Mouse (Mus musculus) hematopoietic stem cell, adult 5-6 weeks (primary cell): ENCODE measurements around the gene Etfdh. TPM values are rescaled to one million over a fixed set of nuclear protein-coding genes. Genes with fewer than 3 reads are reported as not detected.

ENCODE experiments used
- ATAC-seq, 2 experiments: fragments of 125-278 bp in 1 of 2; replicated peaks in 1 of 2; 2 replicates each; pipeline ENCODE4 v1.8.0; 2016 to 2017; ENCODE audit warnings: inconsistent platforms in 2 of 2, mild to moderate bottlenecking in 2 of 2, moderate number of reproducible peaks in 2 of 2, low read depth in 1 of 2, moderate TSS enrichment in 1 of 2; ENCODE audit not compliant: low FRiP score in 2 of 2, poor library complexity in 2 of 2, severe bottlenecking in 2 of 2, insufficient read depth in 1 of 2, low TSS enrichment in 1 of 2
- total RNA-seq: library from RNA; stranded (forward); fragments of 172-1452, 232-1000 nt; gene quantifications from 2 replicates; pipeline ENCODE4 v1.2.3, GENCODE M21; 2017

Gene Etfdh
- total RNA-seq: 60.4 and 71.4 TPM in 2 replicates

DNA sequence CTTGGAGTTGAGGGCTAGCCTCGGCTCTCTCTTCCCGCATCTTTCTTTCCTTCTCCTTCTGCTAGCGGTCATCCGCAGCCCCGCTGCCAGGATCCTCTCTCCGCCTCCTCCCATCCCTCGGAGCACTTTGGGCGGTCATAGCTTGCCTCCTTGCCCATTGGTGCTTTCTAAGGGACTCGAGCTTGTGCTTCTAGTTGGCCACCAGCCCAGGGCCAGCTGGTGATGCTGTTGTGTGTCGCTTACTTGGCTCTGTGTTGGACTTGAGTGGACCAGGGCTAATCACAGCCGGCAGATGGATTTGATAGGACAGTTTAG is at the start of gene Etfdh:
Gene Etfdh, minus strand, starts transcription at position 85 of the 315 bp plus-strand sequence.
- peak; percentile 1 to 30; a peak in 3 of 4 replicates for ATAC-seq

DNA sequence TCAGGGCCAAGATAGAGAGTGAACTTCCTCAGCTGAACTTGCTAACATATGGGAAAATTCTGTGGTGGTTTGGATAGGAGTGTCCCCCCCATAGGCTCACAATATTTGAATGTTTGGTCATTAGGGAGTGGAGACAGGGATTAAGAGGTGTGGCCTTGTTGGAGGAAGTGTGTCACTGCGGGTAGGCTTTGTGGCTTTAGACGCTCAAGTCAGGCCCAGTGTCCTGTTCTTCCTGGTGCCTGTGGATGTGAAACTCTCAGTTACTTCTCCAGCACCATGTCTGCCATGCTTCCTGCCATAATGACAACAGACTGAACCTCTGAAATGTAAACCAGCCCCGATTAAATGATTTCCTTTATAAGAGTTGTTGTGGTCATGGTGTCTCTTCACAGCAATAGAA is 47.1 kb upstream of the Etfdh start:
- no peak for ATAC-seq

GRCm38 (mm10) chr3:79674641-79675040 is 45.3 kb upstream of the Etfdh start:
- ATAC-seq: no peak

DNA sequence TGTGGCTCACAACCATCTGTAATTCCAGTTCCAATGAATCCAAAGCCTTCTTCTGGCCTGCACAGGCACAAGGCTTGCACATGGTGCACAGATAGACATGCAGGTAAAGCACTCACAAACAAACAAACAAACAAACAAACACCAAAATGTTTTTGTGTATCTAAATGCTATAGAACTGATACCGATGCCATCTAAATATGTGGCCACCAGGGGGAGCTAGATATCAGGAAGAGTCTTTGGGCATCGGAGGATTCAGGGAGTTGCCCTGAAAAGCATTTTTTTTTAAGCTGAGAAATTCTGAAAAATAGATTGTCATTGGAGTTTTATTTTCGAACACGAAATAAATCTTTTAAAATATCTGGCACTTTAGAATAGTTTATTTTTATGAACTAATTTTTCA is 43.8 kb upstream of the Etfdh start:
- ATAC-seq: no peak

DNA sequence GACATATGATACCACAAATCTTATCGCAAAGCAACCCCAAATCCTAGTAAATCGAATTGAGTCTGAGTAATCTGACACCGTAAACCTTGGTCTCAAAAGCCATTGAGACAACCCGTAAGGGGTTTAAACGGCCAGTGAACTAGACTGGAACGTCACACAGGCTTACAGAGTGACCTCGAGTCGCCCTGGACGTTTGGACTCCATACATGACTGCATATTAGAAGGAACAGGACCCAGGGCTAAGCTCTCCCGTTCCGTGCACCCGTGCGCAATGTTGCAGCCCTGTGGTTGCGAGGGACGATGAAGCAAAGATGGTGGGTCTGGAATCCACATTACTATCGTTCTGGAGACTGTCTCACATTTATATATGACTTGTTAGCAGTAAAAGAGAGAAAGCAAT is 42.9 kb upstream of the Etfdh start:
- no peak for ATAC-seq

DNA sequence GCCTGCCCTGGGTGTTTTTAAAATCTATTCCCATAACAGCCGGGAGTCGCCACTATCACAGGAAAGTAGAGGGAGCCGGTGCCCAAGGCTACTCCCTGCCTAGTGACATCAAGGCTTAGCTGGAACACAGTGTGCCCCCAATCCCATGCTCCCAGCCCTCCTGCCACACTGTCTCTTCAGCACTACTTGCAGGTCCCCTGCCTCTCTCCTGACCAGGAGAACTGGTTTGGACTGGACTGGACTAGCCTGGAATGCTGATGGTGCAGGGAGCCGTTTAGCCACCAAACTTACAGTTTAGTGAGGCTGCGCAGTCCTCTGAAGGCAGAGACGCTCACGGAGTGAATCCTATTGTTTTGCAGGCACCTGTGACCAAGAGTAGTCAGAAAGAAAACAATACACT is 41.3 kb upstream of the Etfdh start:
- ATAC-seq: no peak

- peak; percentile 49 to 82 for ATAC-seq
Measured at GRCm38 (mm10) chr3:79664787-79665408, 35.6 kb upstream of the Etfdh start.

DNA sequence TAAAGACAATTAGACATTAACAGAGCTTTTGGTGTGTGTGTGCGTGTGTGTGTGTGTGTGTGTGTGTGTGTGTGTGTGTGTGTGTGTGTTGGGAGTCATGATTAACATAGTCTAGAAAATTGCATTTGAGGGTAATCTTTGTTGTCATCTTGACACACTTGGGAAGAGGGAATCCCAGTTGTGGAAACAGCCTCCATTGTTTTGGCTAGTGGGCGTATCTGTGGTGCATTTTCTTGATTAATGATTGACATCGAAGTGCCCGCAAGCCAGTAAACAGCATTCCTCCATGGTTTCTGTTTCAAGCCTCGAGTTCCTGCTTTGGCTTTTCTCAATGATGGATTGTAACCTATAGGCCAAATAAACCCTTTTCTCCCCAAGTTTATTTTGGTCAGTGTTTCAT is 27.4 kb upstream of the Etfdh start:
- ATAC-seq: no peak

- no peak for ATAC-seq
Measured at GRCm38 (mm10) chr3:79652129-79652528, 22.8 kb upstream of the Etfdh start.

- peak; percentile 96 to 97 for ATAC-seq
Measured at GRCm38 (mm10) chr3:79628561-79629415, 512 bp downstream of the Etfdh start, which contains the start of gene 4930579G24Rik. TSS of gene 4930579G24Rik (plus strand) at chr3:79629079.

- peak in 1 of 2 experiments; percentile 11; a peak in 2 of 4 replicates for ATAC-seq
Measured at GRCm38 (mm10) chr3:79628182-79628560, 1.1 kb downstream of the Etfdh start.

GRCm38 (mm10) chr3:79627484-79628181 is 1.7 kb downstream of the Etfdh start:
- no peak for ATAC-seq

- ATAC-seq: no peak
Measured at GRCm38 (mm10) chr3:79609886-79610285, 19.4 kb downstream of the Etfdh start.

DNA sequence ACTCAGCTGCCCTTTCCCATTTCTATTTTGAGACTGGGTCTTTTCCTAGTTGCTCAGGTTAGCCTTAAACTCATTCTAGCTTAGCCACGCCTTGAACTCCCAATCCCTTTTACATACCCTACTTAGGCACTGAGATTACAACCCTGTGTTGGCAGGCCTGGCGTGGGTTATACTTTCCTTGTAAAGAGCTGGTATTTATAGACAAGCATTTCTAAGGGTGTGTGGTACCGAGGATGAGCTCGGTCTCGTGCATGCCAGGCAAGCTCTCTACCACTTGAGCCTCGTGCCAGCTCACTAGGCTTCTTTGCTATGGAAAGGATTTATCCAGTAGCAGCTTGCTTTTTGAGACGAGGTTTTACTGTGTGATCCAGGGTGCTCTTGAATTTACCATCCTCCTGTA is 33.8 kb downstream of the Etfdh start:
- no peak for ATAC-seq

DNA sequence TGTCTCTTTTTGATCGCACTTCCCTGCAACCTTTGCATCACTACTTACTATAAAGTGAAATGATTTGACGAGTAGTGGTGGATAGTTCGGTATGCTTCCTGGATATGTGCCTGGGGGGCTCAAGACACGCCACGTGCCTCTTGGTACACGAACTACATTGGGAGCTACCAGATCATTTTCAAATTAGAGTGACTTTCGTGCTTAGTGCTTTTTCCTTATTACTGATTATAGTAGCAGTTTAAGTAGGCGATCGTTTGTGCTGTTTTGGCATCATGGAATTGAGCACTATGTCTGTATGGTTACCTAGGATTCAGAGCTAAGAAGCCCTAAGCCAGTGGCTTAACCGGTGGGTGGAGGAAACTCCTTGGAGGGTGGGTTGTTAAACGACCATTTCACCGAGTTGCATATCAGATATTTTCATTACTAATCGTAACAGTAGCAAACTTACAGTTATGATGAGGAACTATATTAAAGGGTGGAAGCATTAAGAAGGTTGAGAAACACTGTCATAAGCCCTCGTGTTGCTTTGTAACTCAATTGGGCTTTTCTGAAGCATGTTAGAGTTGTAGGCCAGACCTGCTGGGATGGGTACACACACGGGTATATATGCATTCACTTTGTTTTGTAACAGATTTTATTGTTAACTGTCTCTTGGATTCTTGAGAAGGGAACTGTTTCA is 37.4 kb downstream of the Etfdh start:
- no peak; a peak in 1 of 4 replicates for ATAC-seq

- peak; percentile 84 to 93 for ATAC-seq
Measured at GRCm38 (mm10) chr3:79590863-79591792, 38.2 kb downstream of the Etfdh start, which contains the start of gene Ppid. TSS of gene Ppid (plus strand) at chr3:79591342.

DNA sequence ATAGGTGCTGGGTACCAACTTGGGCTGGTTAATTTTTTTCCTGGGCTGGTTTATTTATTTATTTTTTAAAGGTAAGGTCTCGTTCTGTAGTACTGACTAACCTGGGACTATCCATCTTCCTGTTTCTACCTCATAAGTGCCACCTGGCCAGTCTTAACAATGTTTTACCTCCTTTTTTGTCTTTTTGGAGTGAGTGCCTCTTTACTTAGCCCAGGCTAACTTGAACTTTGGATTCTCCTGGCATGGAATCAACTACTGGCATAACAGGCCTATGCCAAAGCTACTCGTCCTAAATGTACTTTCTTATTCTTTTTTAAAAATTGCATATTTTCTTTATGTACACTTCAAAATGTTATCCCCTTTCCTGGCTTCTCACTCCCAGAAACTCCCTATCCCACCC is 39.6 kb downstream of the Etfdh start:
- ATAC-seq: no peak
